Mouse (Mus musculus): ENCODE results near the gene Rsph3a. TPM values are rescaled to one million over a fixed set of nuclear protein-coding genes. Genes with fewer than 3 reads are reported as not detected.
A peak's percentile ranks its signal among the peaks of the same experiment; 100 is the strongest.
"Not testable (repeated sequence)": the region's sequence is repeated elsewhere in the genome, so short reads cannot be mapped to it uniquely, and the experiment has no call there.

Gene Rsph3a
- polyA plus RNA-seq, 1 experiment, result 41.5 TPM

GRCm38 (mm10) chr17:7927582-7928535, 17.6 kb upstream of the Rsph3a start:
- H3K4me1 ChIP-seq (ENCODE audit: control insufficient read depth, insufficient read depth, low read length), result peaks cover 24% of the 10 kb centered on the region
- peak overlapping the region; percentile 8; the same call in 1 of the 2 replicates for H3K27ac ChIP-seq (ENCODE audit: insufficient read depth, low read depth, low read length)
- TF ChIP-seq CTCF (IDR thresholded peaks at IDR 0.05; ENCODE audit: low read depth, low read length) (peak; percentile 93), POLR2A (IDR thresholded peaks at IDR 0.05; ENCODE audit: borderline replicate concordance, low read depth, low read length) (no peak)
- H3K4me3 ChIP-seq (ENCODE audit: insufficient read depth, low read length), result peak overlapping the region; percentile 32

- Histone ChIP-seq H3K4me1 (ENCODE audit: control insufficient read depth, insufficient read depth, low read length) (peaks cover 24% of the 10 kb centered on the region), H3K4me3 (ENCODE audit: insufficient read depth, low read length) (no peak overlapping the region), H3K27ac (ENCODE audit: insufficient read depth, low read depth, low read length) (no peak overlapping the region)
- no peak for TF ChIP-seq CTCF (IDR thresholded peaks at IDR 0.05; ENCODE audit: low read depth, low read length)
- TF ChIP-seq POLR2A (IDR thresholded peaks at IDR 0.05; ENCODE audit: borderline replicate concordance, low read depth, low read length), result no peak
Observed at GRCm38 (mm10) chr17:7928662-7929061, 16.8 kb upstream of the Rsph3a start.

- TF ChIP-seq POLR2A (IDR thresholded peaks at IDR 0.05; ENCODE audit: borderline replicate concordance, low read depth, low read length), result no peak
- TF ChIP-seq CTCF (IDR thresholded peaks at IDR 0.05; ENCODE audit: low read depth, low read length), result no peak; the same call in 1 of the 2 replicates
- no peak overlapping the region for H3K4me3 ChIP-seq (ENCODE audit: insufficient read depth, low read length)
- H3K27ac ChIP-seq (ENCODE audit: insufficient read depth, low read depth, low read length), result no peak overlapping the region
- peaks cover 24% of the 10 kb centered on the region for H3K4me1 ChIP-seq (ENCODE audit: control insufficient read depth, insufficient read depth, low read length)
Observed at GRCm38 (mm10) chr17:7929279-7929678, 16.1 kb upstream of the Rsph3a start.

- Histone ChIP-seq H3K4me3 (ENCODE audit: insufficient read depth, low read length) (no peak overlapping the region), H3K27ac (ENCODE audit: insufficient read depth, low read depth, low read length) (peak overlapping the region; percentile 52), H3K4me1 (ENCODE audit: control insufficient read depth, insufficient read depth, low read length) (peaks cover 17% of the 10 kb centered on the region)
- TF ChIP-seq POLR2A (IDR thresholded peaks at IDR 0.05; ENCODE audit: borderline replicate concordance, low read depth, low read length) (no peak), CTCF (IDR thresholded peaks at IDR 0.05; ENCODE audit: low read depth, low read length) (no peak)
Observed at GRCm38 (mm10) chr17:7931096-7931990, 14.1 kb upstream of the Rsph3a start.

- not testable (repeated sequence) for H3K4me3 ChIP-seq (ENCODE audit: insufficient read depth, low read length); H3K27ac ChIP-seq (ENCODE audit: insufficient read depth, low read depth, low read length)
- peaks cover 17% of the 10 kb centered on the region for H3K4me1 ChIP-seq (ENCODE audit: control insufficient read depth, insufficient read depth, low read length)
Observed at GRCm38 (mm10) chr17:7932121-7932520, 13.3 kb upstream of the Rsph3a start.

- Histone ChIP-seq H3K4me1 (ENCODE audit: control insufficient read depth, insufficient read depth, low read length) (peaks cover 12% of the 10 kb centered on the region), H3K4me3 (ENCODE audit: insufficient read depth, low read length) (no peak overlapping the region), H3K27ac (ENCODE audit: insufficient read depth, low read depth, low read length) (no peak overlapping the region)
- no peak for TF ChIP-seq POLR2A (IDR thresholded peaks at IDR 0.05; ENCODE audit: borderline replicate concordance, low read depth, low read length)
- TF ChIP-seq CTCF (IDR thresholded peaks at IDR 0.05; ENCODE audit: low read depth, low read length), result peak; percentile 36; the same call in 1 of the 2 replicates
Observed at GRCm38 (mm10) chr17:7939640-7940039, 5.8 kb upstream of the Rsph3a start.

GRCm38 (mm10) chr17:7946053-7946627, 726 bp downstream of the Rsph3a start:
- Histone ChIP-seq H3K4me3 (ENCODE audit: insufficient read depth, low read length) (peak overlapping the region; percentile 70), H3K4me1 (ENCODE audit: control insufficient read depth, insufficient read depth, low read length) (peaks cover 10% of the 10 kb centered on the region)
- H3K27ac ChIP-seq (ENCODE audit: insufficient read depth, low read depth, low read length), result not testable (repeated sequence)

- not testable (repeated sequence) for H3K27ac ChIP-seq (ENCODE audit: insufficient read depth, low read depth, low read length); H3K4me1 ChIP-seq (ENCODE audit: control insufficient read depth, insufficient read depth, low read length); H3K4me3 ChIP-seq (ENCODE audit: insufficient read depth, low read length)
Observed at GRCm38 (mm10) chr17:7951333-7951732, 5.9 kb downstream of the Rsph3a start.

GRCm38 (mm10) chr17:7957242-7957641, 11.8 kb downstream of the Rsph3a start:
- H3K27ac ChIP-seq (ENCODE audit: insufficient read depth, low read depth, low read length); H3K4me3 ChIP-seq (ENCODE audit: insufficient read depth, low read length); H3K4me1 ChIP-seq (ENCODE audit: control insufficient read depth, insufficient read depth, low read length): not testable (repeated sequence)

- H3K4me3 ChIP-seq (ENCODE audit: insufficient read depth, low read length); H3K4me1 ChIP-seq (ENCODE audit: control insufficient read depth, insufficient read depth, low read length): not testable (repeated sequence)
Observed at GRCm38 (mm10) chr17:7963333-7963732, 17.9 kb downstream of the Rsph3a start.

GRCm38 (mm10) chr17:7964398-7964797, 19.0 kb downstream of the Rsph3a start:
- not testable (repeated sequence) for H3K27ac ChIP-seq (ENCODE audit: insufficient read depth, low read depth, low read length); H3K4me3 ChIP-seq (ENCODE audit: insufficient read depth, low read length); H3K4me1 ChIP-seq (ENCODE audit: control insufficient read depth, insufficient read depth, low read length)

More at GRCm38 (mm10) chr17:7963333-7963732, 17.9 kb downstream of the Rsph3a start:
- not testable (repeated sequence) for H3K27ac ChIP-seq (ENCODE audit: insufficient read depth, low read depth, low read length)

- not testable (repeated sequence) for H3K4me1 ChIP-seq (ENCODE audit: control insufficient read depth, insufficient read depth, low read length); H3K4me3 ChIP-seq (ENCODE audit: insufficient read depth, low read length); H3K27ac ChIP-seq (ENCODE audit: insufficient read depth, low read depth, low read length)
Observed at GRCm38 (mm10) chr17:7968490-7968889, 23.1 kb downstream of the Rsph3a start.

- not testable (repeated sequence) for H3K4me1 ChIP-seq (ENCODE audit: control insufficient read depth, insufficient read depth, low read length); H3K4me3 ChIP-seq (ENCODE audit: insufficient read depth, low read length); H3K27ac ChIP-seq (ENCODE audit: insufficient read depth, low read depth, low read length)
Observed at GRCm38 (mm10) chr17:7969782-7970181, 24.4 kb downstream of the Rsph3a start.

GRCm38 (mm10) chr17:7983484-7983883, 38.1 kb downstream of the Rsph3a start:
- H3K27ac ChIP-seq (ENCODE audit: insufficient read depth, low read depth, low read length); H3K4me3 ChIP-seq (ENCODE audit: insufficient read depth, low read length); H3K4me1 ChIP-seq (ENCODE audit: control insufficient read depth, insufficient read depth, low read length): not testable (repeated sequence)

All from bone marrow macrophage, adult 2 months (primary cell).